Mouse (Mus musculus): ENCODE measurements around the gene Pik3r2. TPM values are rescaled to one million over a fixed set of nuclear protein-coding genes. Genes with fewer than 3 reads are reported as not detected.

Gene Pik3r2
- polyA plus RNA-seq, 1 experiment, result 86.8 TPM

DNA sequence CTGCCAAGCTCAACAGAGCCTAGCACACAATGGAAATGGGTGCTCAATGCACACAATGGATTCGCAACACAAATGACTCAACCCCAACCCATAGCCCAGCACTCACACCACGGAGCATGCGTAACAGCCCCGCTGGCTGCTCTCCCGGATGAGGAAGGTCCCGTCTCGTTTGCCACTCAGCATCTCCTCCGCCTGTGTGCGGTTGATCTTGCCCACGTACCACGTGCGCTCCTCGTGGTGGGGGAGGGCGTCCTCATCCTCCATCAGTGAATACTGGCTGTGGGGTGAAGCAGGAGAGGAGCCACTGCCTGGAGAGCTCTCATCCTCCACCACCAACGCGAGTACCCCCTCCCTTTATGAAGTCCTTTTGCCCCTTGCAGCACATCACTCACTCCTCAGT, 7.6 kb downstream of the Pik3r2 start:
- TF ChIP-seq GATA1 (IDR thresholded peaks at IDR 0.05; ENCODE audit: low read length), result no peak

DNA sequence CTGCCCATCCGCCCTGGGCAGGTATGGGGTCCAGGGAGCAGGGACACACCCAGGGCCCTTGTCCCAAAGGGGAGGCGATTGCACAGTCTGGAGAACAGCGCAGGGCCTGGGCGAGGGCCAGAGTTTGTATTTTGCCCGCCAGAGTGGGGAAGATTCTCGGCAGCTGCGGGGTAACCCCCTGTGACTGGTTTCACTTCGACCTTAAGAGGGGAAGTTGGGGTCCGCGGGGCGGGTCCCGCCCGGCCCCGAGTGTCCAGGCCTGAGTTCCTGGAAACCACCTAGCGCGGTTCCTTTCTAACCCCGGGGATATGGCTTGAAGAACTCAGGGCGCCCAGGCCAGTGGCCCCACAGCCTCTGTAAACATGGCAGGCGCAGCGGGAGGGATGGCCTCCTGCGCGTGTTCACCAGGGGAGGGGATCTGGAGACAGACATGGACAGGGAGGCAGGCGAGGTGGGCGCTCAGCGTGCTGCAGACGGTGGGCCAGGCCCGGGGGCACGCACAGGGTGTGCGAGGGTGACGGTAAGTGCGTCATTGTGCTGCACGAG, 8.2 kb downstream of the Pik3r2 start:
- TF ChIP-seq GATA1 (IDR thresholded peaks at IDR 0.05; ENCODE audit: low read length), result no peak

DNA sequence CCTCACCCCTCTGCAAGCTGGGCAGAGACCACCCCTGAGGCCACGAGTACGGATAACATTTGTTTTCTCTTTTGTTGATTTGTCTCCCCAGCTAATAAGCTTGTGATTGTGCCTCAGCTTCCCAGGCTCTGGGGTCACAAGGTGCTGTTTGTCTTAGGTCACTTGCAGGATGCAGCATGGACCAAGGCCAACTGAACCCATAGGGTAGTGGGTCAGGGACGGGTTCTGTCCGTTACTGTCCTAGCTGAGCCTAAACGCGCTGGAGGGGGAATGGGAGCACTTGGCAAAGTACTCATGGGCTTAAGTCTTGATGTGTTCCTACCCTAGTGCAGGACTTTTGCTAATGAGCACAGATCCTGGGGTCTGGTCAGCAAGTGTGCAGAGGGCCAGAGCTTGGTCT, 9.0 kb downstream of the Pik3r2 start:
- no peak for TF ChIP-seq GATA1 (IDR thresholded peaks at IDR 0.05; ENCODE audit: low read length)

DNA sequence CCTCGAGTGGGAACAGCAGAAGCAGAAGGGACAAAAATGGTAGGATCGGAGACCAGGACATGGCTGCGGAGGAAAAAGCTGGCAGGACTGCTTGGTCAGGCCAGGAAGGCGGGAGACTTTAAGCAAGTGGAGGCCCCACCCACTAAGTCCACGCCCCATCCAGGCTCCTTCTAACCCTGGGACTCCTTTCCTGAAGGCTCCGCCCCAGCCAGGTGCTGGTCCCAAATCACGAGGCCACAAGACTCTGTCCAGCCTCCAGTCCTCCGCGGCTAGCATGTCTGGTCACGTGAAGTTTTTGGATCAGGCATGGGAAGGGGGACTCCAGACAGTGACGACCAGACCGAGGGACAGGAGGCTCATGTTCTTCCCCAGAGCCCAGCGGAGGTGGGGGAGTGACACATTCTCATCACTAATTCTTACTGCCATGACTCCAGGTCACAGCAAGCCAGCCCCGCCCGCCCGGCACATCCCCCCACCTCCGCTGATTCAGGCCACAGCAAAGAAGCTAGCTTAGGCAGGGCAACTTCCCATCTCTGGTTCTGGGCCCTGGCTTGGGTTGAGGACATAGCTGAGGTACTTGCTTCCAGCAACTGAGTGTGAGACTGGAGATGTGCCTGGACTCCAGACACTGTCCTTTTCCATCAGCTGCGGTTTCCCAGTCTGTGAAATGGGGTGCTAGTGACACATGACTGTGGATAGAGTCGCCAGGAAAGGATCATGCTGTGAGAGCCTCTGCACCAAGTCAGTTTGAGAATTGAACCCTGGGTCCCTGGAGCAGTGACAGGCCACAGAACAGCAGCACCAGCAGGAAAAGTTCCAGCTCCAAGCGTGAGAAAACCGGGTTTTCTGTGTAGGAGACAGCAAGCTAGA, 9.7 kb downstream of the Pik3r2 start:
- TF ChIP-seq GATA1 (IDR thresholded peaks at IDR 0.05; ENCODE audit: low read length), result no peak

DNA sequence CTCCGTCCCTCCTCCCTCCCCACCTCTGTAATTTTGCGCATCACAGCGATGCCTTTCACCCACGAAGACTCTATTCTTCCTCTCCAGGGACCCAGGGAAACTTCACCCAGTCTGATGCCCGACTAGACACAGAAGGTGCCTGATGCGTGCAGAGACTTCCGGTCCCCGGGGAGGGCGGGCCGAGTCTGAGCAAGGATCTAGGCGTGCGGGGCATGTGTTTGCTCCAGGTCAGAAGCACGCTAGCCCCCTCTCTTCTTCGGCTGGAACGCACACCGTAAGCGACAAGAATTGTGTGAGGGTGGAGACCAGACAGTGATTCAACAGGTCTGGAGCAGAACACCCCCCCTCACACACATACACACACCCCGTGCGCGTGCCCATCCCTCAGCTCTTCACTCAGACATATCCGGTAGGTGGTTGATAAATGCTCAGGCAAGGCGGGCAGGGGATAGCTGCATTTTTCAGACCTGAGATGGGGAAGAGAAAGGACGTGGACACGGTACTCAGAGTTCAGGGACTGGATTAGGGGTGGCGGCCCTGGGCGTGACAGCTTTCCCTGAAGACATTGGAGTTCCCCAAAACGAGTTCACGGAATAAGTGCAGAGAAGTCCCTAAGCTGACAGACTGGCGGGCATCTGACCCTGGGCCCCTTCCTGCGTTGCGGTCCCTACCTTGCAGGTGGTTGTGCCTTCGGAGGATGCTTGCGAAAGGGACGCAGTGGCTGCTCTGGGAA, 10.5 kb downstream of the Pik3r2 start:
- TF ChIP-seq GATA1 (IDR thresholded peaks at IDR 0.05; ENCODE audit: low read length), result no peak

- TF ChIP-seq GATA1 (IDR thresholded peaks at IDR 0.05; ENCODE audit: low read length), result no peak
Observed at GRCm38 (mm10) chr8:70765329-70765728, 11.2 kb downstream of the Pik3r2 start.

DNA sequence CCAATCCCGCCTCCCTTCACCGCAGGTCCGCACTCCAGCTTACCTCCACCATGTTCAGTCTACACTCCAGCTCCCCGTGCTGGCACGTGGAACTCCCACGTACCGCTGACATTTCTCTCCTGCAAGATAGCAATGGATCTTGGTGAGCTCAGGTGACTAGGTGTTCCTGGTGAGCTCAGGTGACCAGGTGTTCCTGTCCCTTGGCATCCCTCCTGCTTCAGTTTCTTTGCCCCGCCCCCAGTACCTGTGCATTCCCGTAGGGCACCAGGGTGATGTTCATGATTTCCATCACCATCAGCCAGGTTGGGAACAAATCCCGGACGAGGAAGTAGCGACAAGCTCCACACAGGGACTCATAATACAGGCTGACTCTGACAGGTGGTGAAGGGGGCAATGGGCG, 11.8 kb downstream of the Pik3r2 start:
- no peak for TF ChIP-seq GATA1 (IDR thresholded peaks at IDR 0.05; ENCODE audit: low read length)

GRCm38 (mm10) chr8:70764026-70764425, 12.5 kb downstream of the Pik3r2 start:
- peak; percentile 58 for TF ChIP-seq GATA1 (IDR thresholded peaks at IDR 0.05; ENCODE audit: low read length)

GRCm38 (mm10) chr8:70763354-70763753, 13.2 kb downstream of the Pik3r2 start:
- TF ChIP-seq GATA1 (IDR thresholded peaks at IDR 0.05; ENCODE audit: low read length), result no peak

DNA sequence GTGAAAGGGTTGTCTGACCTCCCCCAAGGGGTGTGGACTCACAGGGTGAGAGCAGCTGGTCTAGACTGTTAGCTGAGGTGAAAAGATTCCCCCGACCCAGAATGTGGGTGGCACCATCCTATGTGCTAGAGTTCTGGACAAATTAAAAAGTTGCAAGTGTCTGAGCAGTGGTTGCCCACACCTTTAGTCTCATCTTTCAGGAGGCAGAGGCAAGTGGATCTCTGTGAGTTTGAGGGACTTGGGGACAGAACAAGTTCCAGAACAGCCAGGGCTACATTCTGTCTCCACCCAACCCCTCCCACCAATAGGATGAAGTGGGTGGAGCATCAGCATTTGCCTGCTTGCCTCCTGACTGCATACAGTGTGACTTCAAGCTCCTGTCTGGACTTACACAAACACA, 14.4 kb downstream of the Pik3r2 start:
- TF ChIP-seq GATA1 (IDR thresholded peaks at IDR 0.05; ENCODE audit: low read length), result no peak

- TF ChIP-seq GATA1 (IDR thresholded peaks at IDR 0.05; ENCODE audit: low read length), result no peak
Observed at GRCm38 (mm10) chr8:70760775-70761406, 15.6 kb downstream of the Pik3r2 start, which contains the start of gene Mpv17l2. Gene Mpv17l2 (minus strand): TSS chr8:70760946.

DNA sequence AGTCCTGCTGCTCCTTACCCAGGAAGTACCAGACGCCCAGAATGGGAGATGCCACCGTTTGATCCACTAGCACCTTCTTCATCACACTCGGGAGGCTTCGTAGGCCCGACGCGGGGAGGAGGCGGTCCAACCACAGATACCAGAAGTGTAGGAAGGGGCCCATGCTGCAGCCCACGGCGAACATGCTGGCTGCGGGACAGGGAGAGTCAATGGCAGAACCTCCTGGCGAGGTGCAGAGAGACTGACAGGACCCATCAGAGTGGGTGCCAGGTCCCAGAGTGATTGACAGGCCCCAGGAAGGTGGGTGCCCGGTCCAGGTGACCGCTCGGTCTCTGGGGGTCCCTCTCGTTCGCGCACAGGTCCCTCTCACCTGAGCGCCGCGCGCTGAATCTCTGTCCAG, 16.2 kb downstream of the Pik3r2 start:
- no peak for TF ChIP-seq GATA1 (IDR thresholded peaks at IDR 0.05; ENCODE audit: low read length)

- TF ChIP-seq GATA1 (IDR thresholded peaks at IDR 0.05; ENCODE audit: low read length), result no peak
Observed at GRCm38 (mm10) chr8:70758616-70759561, 17.6 kb downstream of the Pik3r2 start.

GRCm38 (mm10) chr8:70758308-70758615, 18.3 kb downstream of the Pik3r2 start:
- TF ChIP-seq GATA1 (IDR thresholded peaks at IDR 0.05; ENCODE audit: low read length), result no peak

All from G1E-ER4 (cell line).